Mouse (Mus musculus): ENCODE measurements around the gene Fam229a.

Fam229a gene

GRCm38 (mm10) chr4:129495672-129496562, 4.9 kb downstream of the Fam229a start:
- no peak for DNase-seq (ENCODE audit: low read depth)

- no peak for DNase-seq (ENCODE audit: low read depth)
Measured at GRCm38 (mm10) chr4:129496631-129497030, 5.6 kb downstream of the Fam229a start.

- no peak for DNase-seq (ENCODE audit: low read depth)
Measured at GRCm38 (mm10) chr4:129498941-129499340, 8.0 kb downstream of the Fam229a start.

- DNase-seq (ENCODE audit: low read depth) = no peak
Measured at GRCm38 (mm10) chr4:129500017-129500416, 9.0 kb downstream of the Fam229a start.

GRCm38 (mm10) chr4:129500607-129501566, 9.9 kb downstream of the Fam229a start:
- peak; percentile 35 for DNase-seq (ENCODE audit: low read depth)

GRCm38 (mm10) chr4:129502327-129502888, 11.4 kb downstream of the Fam229a start:
- no peak for DNase-seq (ENCODE audit: low read depth)

- no peak for DNase-seq (ENCODE audit: low read depth)
Measured at GRCm38 (mm10) chr4:129502901-129503444, 12.0 kb downstream of the Fam229a start.

- no peak for DNase-seq (ENCODE audit: low read depth)
Measured at GRCm38 (mm10) chr4:129505511-129505910, 14.5 kb downstream of the Fam229a start.

GRCm38 (mm10) chr4:129507434-129508236, 16.6 kb downstream of the Fam229a start:
- DNase-seq (ENCODE audit: low read depth) = no peak

GRCm38 (mm10) chr4:129508237-129508515, 17.2 kb downstream of the Fam229a start:
- no peak for DNase-seq (ENCODE audit: low read depth)

GRCm38 (mm10) chr4:129508834-129509600, 18.0 kb downstream of the Fam229a start:
- DNase-seq (ENCODE audit: low read depth) = no peak

GRCm38 (mm10) chr4:129509650-129510049, 18.7 kb downstream of the Fam229a start:
- DNase-seq (ENCODE audit: low read depth) = no peak

GRCm38 (mm10) chr4:129510723-129511412, 19.9 kb downstream of the Fam229a start:
- DNase-seq (ENCODE audit: low read depth) = peak; percentile 65

GRCm38 (mm10) chr4:129511413-129512096, 20.6 kb downstream of the Fam229a start:
- DNase-seq (ENCODE audit: low read depth) = no peak

- DNase-seq (ENCODE audit: low read depth) = peak; percentile 43
Measured at GRCm38 (mm10) chr4:129513086-129513767, 22.2 kb downstream of the Fam229a start, which contains the start of gene Marcksl1. Gene Marcksl1 (plus strand): TSS chr4:129513581.

GRCm38 (mm10) chr4:129513891-129514290, 22.9 kb downstream of the Fam229a start:
- DNase-seq (ENCODE audit: low read depth) = no peak

- no peak for DNase-seq (ENCODE audit: low read depth)
Measured at GRCm38 (mm10) chr4:129514300-129514898, 23.4 kb downstream of the Fam229a start.

- DNase-seq (ENCODE audit: low read depth) = no peak
Measured at GRCm38 (mm10) chr4:129516925-129517324, 25.9 kb downstream of the Fam229a start.
